Mouse (Mus musculus): Measurements from ENCODE around the gene Slc36a1. TPM values are rescaled to one million over a fixed set of nuclear protein-coding genes. Genes with fewer than 3 reads are reported as not detected.

The Slc36a1 gene
- polyA plus RNA-seq (2015; fragmentation: Nextera tagmentation; extraction: Ambion mirVana), result 0.88 and 1.0 TPM in 2 replicates

GRCm38 (mm10) chr11:55204159-55204596, at the start of gene Slc36a1:
Gene Slc36a1 (plus strand): TSS chr11:55204350.
- Histone ChIP-seq H3K27me3 (replicated peaks) (peaks cover 12% of the 10 kb centered on the region; the same call in 1 of the 2 replicates), H3K4me2 (peak within 1 kb of the TSS; percentile 88), H3K4me1 (peaks cover 8% of the 10 kb centered on the region), H3K36me3 (no peaks in the 10 kb centered on the region), H3K9ac (peak within 1 kb of the TSS; percentile 86), H3K27ac (replicated peaks) (no peak within 1 kb of the TSS), H3K4me3 (peak within 1 kb of the TSS; percentile 81), H3K9me3 (no peaks in the 10 kb centered on the region)
- ATAC-seq (ENCODE audit: extremely low read depth, insufficient number of reproducible peaks, low FRiP score, low TSS enrichment), result peak; percentile 79
- WGBS, result under 1% methylated on average over 31 of the region's 31 CpGs

GRCm38 (mm10) chr11:55154398-55155069, 49.6 kb upstream of the Slc36a1 start:
- 44% methylated on average over 3 of the region's 3 CpGs for WGBS
- Histone ChIP-seq H3K4me2 (no peak overlapping the region), H3K9me3 (no peaks in the 10 kb centered on the region), H3K4me1 (no peaks in the 10 kb centered on the region), H3K27me3 (replicated peaks) (no peaks in the 10 kb centered on the region), H3K36me3 (no peaks in the 10 kb centered on the region), H3K9ac (no peak overlapping the region), H3K27ac (replicated peaks) (no peak overlapping the region), H3K4me3 (no peak overlapping the region)
- no peak for ATAC-seq (ENCODE audit: extremely low read depth, insufficient number of reproducible peaks, low FRiP score, low TSS enrichment)

- ATAC-seq (ENCODE audit: extremely low read depth, insufficient number of reproducible peaks, low FRiP score, low TSS enrichment), result no peak
- Histone ChIP-seq H3K9ac (no peak overlapping the region), H3K4me1 (no peaks in the 10 kb centered on the region), H3K27me3 (replicated peaks) (no peaks in the 10 kb centered on the region), H3K27ac (replicated peaks) (no peak overlapping the region), H3K9me3 (no peaks in the 10 kb centered on the region), H3K4me3 (no peak overlapping the region), H3K4me2 (no peak overlapping the region), H3K36me3 (no peaks in the 10 kb centered on the region)
- WGBS, result 77% methylated on average over 6 of the region's 6 CpGs
These were observed 49.1 kb upstream of the Slc36a1 start for GRCm38 (mm10) chr11:55155070-55155421.

GRCm38 (mm10) chr11:55158785-55159359, 45.3 kb upstream of the Slc36a1 start:
- Histone ChIP-seq H3K27me3 (replicated peaks) (no peaks in the 10 kb centered on the region), H3K4me1 (peaks cover 14% of the 10 kb centered on the region), H3K9ac (no peak overlapping the region), H3K9me3 (no peaks in the 10 kb centered on the region), H3K4me3 (no peak overlapping the region), H3K36me3 (no peaks in the 10 kb centered on the region), H3K4me2 (no peak overlapping the region), H3K27ac (replicated peaks) (no peak overlapping the region)
- 46% methylated on average over 13 of the region's 13 CpGs for WGBS
- ATAC-seq (ENCODE audit: extremely low read depth, insufficient number of reproducible peaks, low FRiP score, low TSS enrichment), result no peak

- Histone ChIP-seq H3K9me3 (no peaks in the 10 kb centered on the region), H3K4me3 (no peak overlapping the region), H3K9ac (no peak overlapping the region), H3K4me2 (no peak overlapping the region), H3K27ac (replicated peaks) (no peak overlapping the region), H3K4me1 (peaks cover 14% of the 10 kb centered on the region), H3K27me3 (replicated peaks) (no peaks in the 10 kb centered on the region), H3K36me3 (no peaks in the 10 kb centered on the region)
- WGBS, result 44% methylated on average over 9 of the region's 9 CpGs
- ATAC-seq (ENCODE audit: extremely low read depth, insufficient number of reproducible peaks, low FRiP score, low TSS enrichment), result no peak
These were observed 41.5 kb upstream of the Slc36a1 start for GRCm38 (mm10) chr11:55162670-55163069.

- H3K27me3 ChIP-seq (replicated peaks), result no peaks in the 10 kb centered on the region
- no peak overlapping the region for H3K4me3 ChIP-seq
- no peak overlapping the region for H3K9ac ChIP-seq
- H3K9me3 ChIP-seq, result no peaks in the 10 kb centered on the region
- H3K36me3 ChIP-seq, result no peaks in the 10 kb centered on the region
- no peak for ATAC-seq (ENCODE audit: extremely low read depth, insufficient number of reproducible peaks, low FRiP score, low TSS enrichment)
- 39% methylated on average over 3 of the region's 3 CpGs for WGBS
- H3K27ac ChIP-seq (replicated peaks), result no peak overlapping the region
- H3K4me2 ChIP-seq, result no peak overlapping the region
- peaks cover 14% of the 10 kb centered on the region for H3K4me1 ChIP-seq
These were observed 39.4 kb upstream of the Slc36a1 start for GRCm38 (mm10) chr11:55164723-55165122.

- no peak for ATAC-seq (ENCODE audit: extremely low read depth, insufficient number of reproducible peaks, low FRiP score, low TSS enrichment)
- Histone ChIP-seq H3K4me3 (no peak overlapping the region), H3K4me2 (no peak overlapping the region), H3K36me3 (no peaks in the 10 kb centered on the region), H3K27me3 (replicated peaks) (no peaks in the 10 kb centered on the region), H3K9me3 (no peaks in the 10 kb centered on the region), H3K4me1 (peaks cover 14% of the 10 kb centered on the region), H3K27ac (replicated peaks) (no peak overlapping the region), H3K9ac (no peak overlapping the region)
- WGBS, result 80% methylated on average over 7 of the region's 7 CpGs
These were observed 38.4 kb upstream of the Slc36a1 start for GRCm38 (mm10) chr11:55165748-55166147.

- Histone ChIP-seq H3K9me3 (no peaks in the 10 kb centered on the region), H3K4me3 (no peak overlapping the region), H3K36me3 (no peaks in the 10 kb centered on the region), H3K27ac (replicated peaks) (no peak overlapping the region), H3K4me2 (no peak overlapping the region), H3K4me1 (no peaks in the 10 kb centered on the region), H3K9ac (no peak overlapping the region), H3K27me3 (replicated peaks) (peaks cover 8% of the 10 kb centered on the region; the same call in 1 of the 2 replicates)
- WGBS, result 78% methylated on average over 4 of the region's 4 CpGs
- no peak for ATAC-seq (ENCODE audit: extremely low read depth, insufficient number of reproducible peaks, low FRiP score, low TSS enrichment)
These were observed 35.6 kb upstream of the Slc36a1 start for GRCm38 (mm10) chr11:55168504-55168903.

GRCm38 (mm10) chr11:55168914-55169313, 35.2 kb upstream of the Slc36a1 start:
- ATAC-seq (ENCODE audit: extremely low read depth, insufficient number of reproducible peaks, low FRiP score, low TSS enrichment), result no peak
- Histone ChIP-seq H3K4me1 (no peaks in the 10 kb centered on the region), H3K9me3 (no peaks in the 10 kb centered on the region), H3K27me3 (replicated peaks) (peaks cover 8% of the 10 kb centered on the region; the same call in 1 of the 2 replicates), H3K27ac (replicated peaks) (no peak overlapping the region), H3K36me3 (no peaks in the 10 kb centered on the region), H3K4me3 (no peak overlapping the region), H3K9ac (no peak overlapping the region), H3K4me2 (no peak overlapping the region)
- 81% methylated on average over 6 of the region's 6 CpGs for WGBS

GRCm38 (mm10) chr11:55170501-55170900, 33.6 kb upstream of the Slc36a1 start:
- no peak overlapping the region for H3K9ac ChIP-seq
- H3K4me1 ChIP-seq, result no peaks in the 10 kb centered on the region
- no peak overlapping the region for H3K4me3 ChIP-seq
- H3K36me3 ChIP-seq, result no peaks in the 10 kb centered on the region
- 63% methylated on average over 4 of the region's 4 CpGs for WGBS
- ATAC-seq (ENCODE audit: extremely low read depth, insufficient number of reproducible peaks, low FRiP score, low TSS enrichment), result no peak
- H3K27ac ChIP-seq (replicated peaks), result no peak overlapping the region
- no peak overlapping the region for H3K4me2 ChIP-seq
- peaks cover 17% of the 10 kb centered on the region for H3K27me3 ChIP-seq (replicated peaks)
- H3K9me3 ChIP-seq, result no peaks in the 10 kb centered on the region

- Histone ChIP-seq H3K4me2 (no peak overlapping the region), H3K4me3 (no peak overlapping the region), H3K36me3 (no peaks in the 10 kb centered on the region), H3K9ac (no peak overlapping the region), H3K27ac (replicated peaks) (no peak overlapping the region), H3K4me1 (peaks cover 4% of the 10 kb centered on the region; the same call in 1 of the 2 replicates), H3K9me3 (no peaks in the 10 kb centered on the region), H3K27me3 (replicated peaks) (peaks cover 10% of the 10 kb centered on the region)
- 80% methylated on average over 4 of the region's 4 CpGs for WGBS
- ATAC-seq (ENCODE audit: extremely low read depth, insufficient number of reproducible peaks, low FRiP score, low TSS enrichment), result no peak
These were observed 25.3 kb upstream of the Slc36a1 start for GRCm38 (mm10) chr11:55178830-55179229.

- Histone ChIP-seq H3K4me1 (peaks cover 4% of the 10 kb centered on the region; the same call in 1 of the 2 replicates), H3K27ac (replicated peaks) (no peak overlapping the region), H3K4me2 (no peak overlapping the region), H3K4me3 (no peak overlapping the region), H3K9ac (no peak overlapping the region), H3K27me3 (replicated peaks) (peaks cover 3% of the 10 kb centered on the region), H3K9me3 (no peaks in the 10 kb centered on the region), H3K36me3 (no peaks in the 10 kb centered on the region)
- ATAC-seq (ENCODE audit: extremely low read depth, insufficient number of reproducible peaks, low FRiP score, low TSS enrichment), result no peak
- 66% methylated on average over 3 of the region's 3 CpGs for WGBS
These were observed 24.3 kb upstream of the Slc36a1 start for GRCm38 (mm10) chr11:55179856-55180255.

Measured in heart, embryonic 13.5 days (tissue).